Mouse (Mus musculus): ENCODE measurements around the gene Wbp2nl. TPM values are rescaled to one million over a fixed set of nuclear protein-coding genes. Genes with fewer than 3 reads are reported as not detected.

Gene Wbp2nl
- total and polyA plus RNA-seq, 3 experiments = 0.11 TPM; not detected in 2

- no peaks in the 10 kb centered on the region for H3K9me3 ChIP-seq (replicated peaks)
- H3K27me3 ChIP-seq (ENCODE audit: insufficient read depth, low read length) = peaks cover 43% of the 10 kb centered on the region
- TF ChIP-seq CTCF (IDR thresholded peaks at IDR 0.05; ENCODE audit: low read depth, low read length) = peak; percentile 85
- TF ChIP-seq POLR2AphosphoS5 (IDR thresholded peaks at IDR 0.05; ENCODE audit: insufficient replicate concordance, low read depth, low read length) = no peak
- H3K4me3 ChIP-seq (ENCODE audit: low read depth, low read length) = no peak overlapping the region
- H3K36me3 ChIP-seq (replicated peaks) = no peaks in the 10 kb centered on the region
- DNase-seq (ENCODE audit: low spot score) = peak; percentile 26
- ATAC-seq (ENCODE audit: extremely low read depth, insufficient number of reproducible peaks, low FRiP score, poor library complexity, severe bottlenecking) = no peak; the same call in 1 of the 2 replicates
- H3K4me1 ChIP-seq (ENCODE audit: insufficient read depth, low read depth, low read length) = 0 out of 2 replicates have a peak, but pooled peaks cover 3% of the 10 kb centered on the region
These were observed 32.4 kb upstream of the Wbp2nl start for GRCm38 (mm10) chr15:82266356-82266755.

GRCm38 (mm10) chr15:82268185-82268584 lies 30.6 kb upstream of the Wbp2nl start:
- no peak for TF ChIP-seq GATA1 (IDR thresholded peaks at IDR 0.05; ENCODE audit: borderline replicate concordance, low read length)
- no peak for TF ChIP-seq POLR2AphosphoS5 (IDR thresholded peaks at IDR 0.05; ENCODE audit: insufficient replicate concordance, low read depth, low read length)
- no peak for TF ChIP-seq GATA2 (IDR thresholded peaks at IDR 0.05; ENCODE audit: borderline replicate concordance, low read depth, low read length)
- TF ChIP-seq TAL1 (conservative IDR thresholded peaks at IDR 0.05; ENCODE audit: low read depth, low read length) = no peak
- no peak for TF ChIP-seq CTCF (IDR thresholded peaks at IDR 0.05; ENCODE audit: low read depth, low read length)
- ATAC-seq (ENCODE audit: extremely low read depth, insufficient number of reproducible peaks, low FRiP score, poor library complexity, severe bottlenecking) = no peak
- Histone ChIP-seq H3K4me1 (ENCODE audit: insufficient read depth, low read depth, low read length) (0 out of 2 replicates have a peak, but pooled peaks cover 3% of the 10 kb centered on the region), H3K36me3 (replicated peaks) (no peaks in the 10 kb centered on the region), H3K9me3 (replicated peaks) (no peaks in the 10 kb centered on the region), H3K4me3 (ENCODE audit: low read depth, low read length) (no peak overlapping the region), H3K27me3 (ENCODE audit: insufficient read depth, low read length) (peaks cover 50% of the 10 kb centered on the region)
- no peak for DNase-seq (ENCODE audit: low spot score)

DNA sequence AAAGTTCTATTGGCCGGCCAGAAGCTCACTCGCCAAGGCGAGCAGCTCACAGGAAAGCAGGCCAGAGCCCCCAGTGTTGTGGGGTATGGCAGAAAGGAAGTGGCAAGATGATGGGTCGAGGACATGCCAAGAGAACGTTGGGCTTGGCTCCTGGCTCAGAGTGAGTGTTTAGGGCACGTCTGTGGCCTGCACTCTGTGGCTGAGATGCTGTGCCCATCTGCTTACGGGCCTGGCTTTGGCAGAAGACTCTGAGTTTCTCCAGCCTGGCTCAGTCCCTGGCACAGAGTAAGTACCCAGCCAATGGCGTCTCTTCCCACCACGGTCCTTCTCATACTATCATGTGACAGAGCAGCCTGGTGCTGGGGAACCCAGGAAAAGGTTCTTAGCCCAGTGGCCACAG lies 30.0 kb upstream of the Wbp2nl start:
- no peak for TF ChIP-seq GATA2 (IDR thresholded peaks at IDR 0.05; ENCODE audit: borderline replicate concordance, low read depth, low read length)
- no peak for TF ChIP-seq POLR2AphosphoS5 (IDR thresholded peaks at IDR 0.05; ENCODE audit: insufficient replicate concordance, low read depth, low read length)
- no peak for TF ChIP-seq TAL1 (conservative IDR thresholded peaks at IDR 0.05; ENCODE audit: low read depth, low read length)
- TF ChIP-seq CTCF (IDR thresholded peaks at IDR 0.05; ENCODE audit: low read depth, low read length) = no peak
- no peak for TF ChIP-seq GATA1 (IDR thresholded peaks at IDR 0.05; ENCODE audit: borderline replicate concordance, low read length)
- DNase-seq (ENCODE audit: low spot score) (no peak), ATAC-seq (ENCODE audit: extremely low read depth, insufficient number of reproducible peaks, low FRiP score, poor library complexity, severe bottlenecking) (no peak)
- no peak overlapping the region for H3K4me3 ChIP-seq (ENCODE audit: low read depth, low read length)
- H3K4me1 ChIP-seq (ENCODE audit: insufficient read depth, low read depth, low read length) = 0 out of 2 replicates have a peak, but pooled peaks cover 3% of the 10 kb centered on the region
- peaks cover 50% of the 10 kb centered on the region for H3K27me3 ChIP-seq (ENCODE audit: insufficient read depth, low read length)
- no peaks in the 10 kb centered on the region for H3K36me3 ChIP-seq (replicated peaks)
- no peaks in the 10 kb centered on the region for H3K9me3 ChIP-seq (replicated peaks)

DNA sequence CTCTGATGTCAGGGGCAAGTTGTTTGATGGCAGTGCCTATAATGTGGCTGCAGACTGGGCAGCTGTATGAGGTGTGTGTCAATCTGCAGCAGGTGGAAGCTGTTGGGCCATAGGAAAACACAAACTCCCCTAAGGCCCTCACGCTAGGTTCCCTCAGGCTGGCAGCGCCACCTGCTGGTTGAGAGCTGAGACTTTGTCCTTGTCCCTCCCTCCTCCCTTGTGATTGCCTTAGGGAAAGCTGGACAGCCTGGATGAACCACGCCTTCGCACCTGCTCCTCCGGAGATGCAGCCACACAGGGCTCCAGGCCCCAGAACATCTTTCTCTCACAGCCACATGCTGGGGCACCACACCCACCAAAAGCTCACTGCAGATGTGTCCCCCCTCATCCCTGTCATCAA lies 27.6 kb upstream of the Wbp2nl start:
- DNase-seq (ENCODE audit: low spot score) = peak; percentile 64
- Histone ChIP-seq H3K27me3 (ENCODE audit: insufficient read depth, low read length) (peaks cover 58% of the 10 kb centered on the region), H3K4me1 (ENCODE audit: insufficient read depth, low read depth, low read length) (peaks cover 3% of the 10 kb centered on the region; the same call in 1 of the 2 replicates), H3K9me3 (replicated peaks) (no peaks in the 10 kb centered on the region), H3K4me3 (ENCODE audit: low read depth, low read length) (no peak overlapping the region), H3K36me3 (replicated peaks) (no peaks in the 10 kb centered on the region)
- ATAC-seq (ENCODE audit: extremely low read depth, insufficient number of reproducible peaks, low FRiP score, poor library complexity, severe bottlenecking) = no peak
- TF ChIP-seq GATA2 (IDR thresholded peaks at IDR 0.05; ENCODE audit: borderline replicate concordance, low read depth, low read length) (no peak), CTCF (IDR thresholded peaks at IDR 0.05; ENCODE audit: low read depth, low read length) (peak; percentile 77)

- Histone ChIP-seq H3K4me3 (ENCODE audit: low read depth, low read length) (no peak overlapping the region), H3K9me3 (replicated peaks) (no peaks in the 10 kb centered on the region), H3K27me3 (ENCODE audit: insufficient read depth, low read length) (peaks cover 62% of the 10 kb centered on the region), H3K36me3 (replicated peaks) (no peaks in the 10 kb centered on the region), H3K4me1 (ENCODE audit: insufficient read depth, low read depth, low read length) (peaks cover 3% of the 10 kb centered on the region; the same call in 1 of the 2 replicates)
- no peak for TF ChIP-seq CTCF (IDR thresholded peaks at IDR 0.05; ENCODE audit: low read depth, low read length)
- DNase-seq (ENCODE audit: low spot score) (no peak), ATAC-seq (ENCODE audit: extremely low read depth, insufficient number of reproducible peaks, low FRiP score, poor library complexity, severe bottlenecking) (no peak)
These were observed 26.5 kb upstream of the Wbp2nl start for GRCm38 (mm10) chr15:82272295-82272694.

DNA sequence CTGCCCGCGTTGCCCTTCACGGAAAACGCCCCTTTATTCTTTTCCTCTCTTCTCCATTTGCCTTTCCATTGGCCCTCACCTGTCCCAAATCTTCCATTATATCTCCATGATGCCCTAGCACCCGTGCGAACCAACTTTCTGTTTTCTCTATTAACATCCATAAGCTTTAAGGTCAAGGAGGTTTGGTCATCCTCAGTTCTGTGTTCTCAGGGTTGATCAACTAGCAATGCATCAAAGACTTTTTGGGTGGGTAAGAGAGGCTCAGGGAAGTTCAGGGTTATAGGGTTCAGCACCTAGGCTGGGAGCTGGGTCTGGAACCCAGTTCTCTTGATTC lies 24.2 kb upstream of the Wbp2nl start, which contains the start of gene Sept3:
TSS of gene Sept3 (plus strand) at position 301 of the 334 bp plus-strand sequence.
- DNase-seq (ENCODE audit: low spot score) (no peak), ATAC-seq (ENCODE audit: extremely low read depth, insufficient number of reproducible peaks, low FRiP score, poor library complexity, severe bottlenecking) (no peak)
- peaks cover 57% of the 10 kb centered on the region for H3K27me3 ChIP-seq (ENCODE audit: insufficient read depth, low read length)
- peaks cover 3% of the 10 kb centered on the region; the same call in 1 of the 2 replicates for H3K4me1 ChIP-seq (ENCODE audit: insufficient read depth, low read depth, low read length)
- no peaks in the 10 kb centered on the region for H3K9me3 ChIP-seq (replicated peaks)
- TF ChIP-seq GATA1 (IDR thresholded peaks at IDR 0.05; ENCODE audit: borderline replicate concordance, low read length) = no peak
- TF ChIP-seq TAL1 (conservative IDR thresholded peaks at IDR 0.05; ENCODE audit: low read depth, low read length) = no peak
- TF ChIP-seq POLR2AphosphoS5 (IDR thresholded peaks at IDR 0.05; ENCODE audit: insufficient replicate concordance, low read depth, low read length) = no peak
- H3K4me3 ChIP-seq (ENCODE audit: low read depth, low read length) = no peak within 1 kb of the TSS
- H3K36me3 ChIP-seq (replicated peaks) = no peaks in the 10 kb centered on the region

Measured in G1E (cell line).